Mouse (Mus musculus): ENCODE results near the gene St6galnac5.

The St6galnac5 gene

DNA sequence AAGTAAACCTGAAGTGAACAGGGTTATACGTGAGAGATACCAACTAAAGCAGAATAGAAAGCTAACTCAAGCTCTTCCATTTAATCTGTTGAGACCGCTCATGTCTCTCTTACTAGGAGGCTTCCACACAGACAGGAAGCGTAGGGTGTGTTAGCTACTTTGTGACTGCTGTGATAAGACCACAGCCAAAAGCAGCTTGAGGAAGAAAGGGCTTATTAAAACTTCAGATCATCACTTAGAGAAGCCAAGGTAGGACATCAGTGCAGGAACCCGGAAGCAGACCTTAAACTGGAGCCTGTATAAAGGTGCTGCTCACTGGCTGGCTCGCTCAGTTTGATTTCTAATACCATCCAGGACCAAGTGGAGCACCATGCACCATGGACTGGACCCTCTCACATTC is 31.7 kb downstream of the St6galnac5 start:
- DNase-seq (ENCODE audit: low read depth, low spot score) = no peak

DNA sequence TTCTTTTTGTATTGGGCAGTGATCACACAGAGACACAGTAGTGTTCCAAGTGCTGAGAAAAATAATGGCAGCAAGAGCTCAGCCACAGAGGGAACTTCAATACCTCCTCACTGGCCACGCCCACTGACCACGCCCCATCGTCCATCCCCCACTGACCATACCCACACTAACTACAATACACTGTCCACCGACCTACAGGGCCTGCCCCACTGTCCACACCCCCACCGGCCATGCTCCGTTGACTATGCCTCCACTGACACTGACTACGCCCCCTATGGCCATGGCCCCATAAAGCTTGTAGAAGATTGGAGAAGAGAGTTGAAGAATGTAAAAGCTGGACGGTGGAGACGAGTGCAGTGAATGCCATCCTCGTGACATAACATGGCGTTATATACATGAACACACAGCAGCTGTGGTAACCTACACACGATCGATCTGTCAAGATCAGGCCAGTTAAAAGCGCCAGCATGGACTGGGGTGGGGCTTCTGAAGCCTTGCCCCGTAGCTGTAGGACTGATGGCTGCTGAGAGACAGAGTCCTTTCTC is 32.7 kb downstream of the St6galnac5 start:
- no peak for DNase-seq (ENCODE audit: low read depth, low spot score)

DNA sequence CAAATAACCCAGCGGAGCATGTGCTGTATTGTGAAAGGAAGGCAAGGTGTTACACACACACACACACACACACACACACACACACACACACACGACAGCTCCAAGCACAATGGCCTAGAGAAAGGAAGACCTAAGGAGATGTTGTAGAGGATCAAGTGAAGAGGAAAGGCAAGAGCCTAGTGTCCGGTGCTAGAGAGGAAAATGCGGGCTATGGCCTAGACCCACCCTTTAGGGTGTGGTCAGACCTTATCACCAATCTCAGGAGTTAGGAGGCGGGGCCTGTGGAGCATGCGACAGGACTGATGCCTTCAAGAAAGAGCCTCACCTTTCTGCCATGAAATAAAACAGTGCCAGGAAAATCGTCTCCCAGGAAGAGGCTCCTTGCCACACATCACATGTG is 33.5 kb downstream of the St6galnac5 start:
- no peak for DNase-seq (ENCODE audit: low read depth, low spot score)

DNA sequence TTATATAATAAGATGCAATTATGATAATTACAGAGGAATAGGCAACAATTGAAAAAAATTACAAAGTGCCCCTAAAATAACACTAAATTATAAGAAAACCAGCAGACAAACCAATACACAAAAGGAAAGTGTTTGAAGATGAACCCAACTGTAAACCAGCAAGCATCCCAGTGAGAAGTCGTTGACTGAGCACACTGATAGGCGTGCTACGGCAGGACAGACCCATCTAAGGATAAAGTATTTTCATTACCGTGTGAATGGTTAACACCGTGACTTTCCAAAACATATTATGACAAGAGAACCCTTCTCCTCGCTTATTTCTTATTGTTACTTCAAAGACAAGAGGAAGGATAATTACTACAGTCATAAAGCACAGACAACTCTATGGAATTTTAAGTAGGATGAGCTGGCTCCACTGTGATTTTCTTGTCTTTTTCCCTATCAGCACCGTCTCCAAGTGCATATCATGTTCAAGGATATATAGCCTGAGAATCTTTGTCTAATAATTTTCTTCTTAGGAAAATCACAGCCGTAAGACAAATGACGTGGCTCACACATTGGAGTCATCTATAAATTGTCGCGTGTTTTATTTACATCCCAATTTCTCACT is 34.9 kb downstream of the St6galnac5 start:
- DNase-seq (ENCODE audit: low read depth, low spot score) = no peak

DNA sequence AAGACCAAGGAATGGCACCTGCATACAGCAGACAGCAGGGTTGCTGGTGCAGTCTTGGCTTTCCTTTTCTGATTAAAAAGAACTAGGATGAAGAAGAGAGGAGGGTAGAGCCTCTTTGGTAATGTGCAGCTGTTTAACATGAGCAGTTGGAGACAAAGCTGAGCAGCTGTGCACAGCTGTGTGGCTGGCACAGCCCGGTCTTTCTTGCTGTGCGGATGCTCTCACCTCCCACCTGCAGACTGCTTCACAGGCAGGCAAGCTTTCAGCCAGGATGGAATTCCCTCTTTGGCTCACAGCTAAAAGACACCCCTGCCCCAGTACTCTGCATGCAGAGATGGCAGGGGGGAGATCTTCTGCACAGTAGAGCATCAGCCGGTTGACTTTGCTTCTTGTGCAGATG is 37.3 kb downstream of the St6galnac5 start:
- no peak for DNase-seq (ENCODE audit: low read depth, low spot score)

DNA sequence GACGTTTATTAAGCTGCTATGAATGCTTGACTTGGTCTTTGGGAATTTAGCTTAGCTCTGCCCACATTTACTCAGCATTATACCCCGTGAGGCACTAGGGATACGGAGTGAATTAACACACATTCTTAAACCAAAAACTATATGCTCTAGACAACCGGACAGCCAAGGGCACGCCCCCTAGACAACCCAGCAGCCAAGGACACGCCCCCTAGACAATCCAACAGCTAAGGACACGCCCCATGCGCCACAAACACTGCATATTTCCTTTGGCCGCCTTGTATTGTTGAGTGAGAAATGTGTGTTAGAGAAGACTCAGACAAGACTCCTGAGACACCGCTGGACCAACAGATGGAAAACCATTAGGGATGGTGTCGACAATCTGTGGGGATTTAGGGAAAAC is 39.1 kb downstream of the St6galnac5 start:
- no peak for DNase-seq (ENCODE audit: low read depth, low spot score)

DNA sequence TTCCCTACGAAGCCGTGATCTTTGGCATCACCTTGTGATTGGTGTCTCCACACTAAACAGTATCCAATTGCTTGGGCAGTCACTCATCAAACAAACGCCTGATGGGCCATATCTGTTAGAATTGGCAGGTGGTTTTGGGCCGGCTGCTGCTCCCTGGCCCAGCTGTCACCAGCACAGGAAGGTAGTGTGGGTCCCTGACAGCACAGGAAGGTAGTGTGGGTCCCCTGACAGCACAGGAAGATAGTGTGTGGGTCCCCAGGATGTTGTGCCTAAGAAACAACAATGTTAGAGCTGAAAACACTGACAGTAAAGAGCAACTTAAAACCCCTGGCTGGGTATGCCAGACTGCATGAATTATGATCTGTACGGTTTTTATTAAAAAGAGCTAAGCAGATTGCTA is 40.4 kb downstream of the St6galnac5 start:
- no peak for DNase-seq (ENCODE audit: low read depth, low spot score)

DNA sequence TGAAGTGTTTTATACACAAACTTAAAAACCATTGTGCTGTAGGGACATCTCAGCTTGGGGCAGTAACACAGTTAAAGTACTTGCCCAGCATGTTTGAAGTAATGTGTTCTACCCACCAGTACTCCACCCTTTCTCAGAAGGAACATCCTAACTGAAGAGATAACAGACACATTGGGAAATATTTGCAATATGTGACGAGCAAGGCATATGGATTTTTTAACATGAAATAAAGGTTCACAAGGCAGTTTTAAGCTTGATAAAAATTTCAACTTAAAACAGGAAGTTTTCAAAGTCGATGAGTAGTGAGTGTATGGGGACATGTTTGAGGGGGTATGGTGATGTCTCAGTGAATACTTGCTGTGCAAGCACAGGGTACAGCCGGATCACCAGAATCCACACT is 45.7 kb downstream of the St6galnac5 start:
- DNase-seq (ENCODE audit: low read depth, low spot score) = no peak

DNA sequence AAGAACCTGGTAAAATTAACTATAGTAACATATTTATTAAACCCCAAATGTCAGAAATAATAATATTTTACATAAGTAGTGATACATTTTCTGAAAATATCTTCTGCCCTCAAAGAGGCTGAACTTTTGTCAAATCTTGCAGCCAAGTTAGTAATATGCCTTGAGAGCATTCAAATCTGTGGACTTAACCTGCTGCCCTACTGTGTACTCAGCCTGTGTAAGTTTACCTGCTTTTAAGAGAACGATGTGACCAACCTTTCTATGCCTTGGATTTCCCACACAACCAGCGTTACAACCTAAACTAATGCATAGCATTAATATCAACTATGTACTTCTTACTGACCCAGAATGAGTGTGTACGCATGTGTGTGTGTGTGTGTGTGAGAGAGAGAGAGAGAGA is 48.3 kb downstream of the St6galnac5 start:
- DNase-seq (ENCODE audit: low read depth, low spot score) = no peak

DNA sequence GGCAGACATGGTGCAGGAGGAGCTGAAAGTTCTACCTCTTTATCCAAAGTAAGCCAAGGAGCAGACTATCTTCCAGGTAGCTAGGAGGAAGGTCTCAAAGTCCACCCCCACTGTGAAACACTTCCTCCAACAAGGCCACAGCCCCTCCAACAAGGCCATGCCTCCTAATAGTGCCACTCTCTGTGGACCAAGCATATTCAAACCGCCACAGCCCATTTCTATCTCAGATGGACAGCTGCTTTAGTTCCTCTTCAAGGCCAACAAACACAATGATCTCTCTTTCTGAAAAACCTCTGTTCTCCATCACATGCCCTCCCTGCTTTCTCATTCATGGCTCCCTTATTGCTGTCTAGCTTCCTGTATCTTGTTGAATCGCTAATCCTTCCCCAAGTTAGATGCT is 49.5 kb downstream of the St6galnac5 start:
- DNase-seq (ENCODE audit: low read depth, low spot score) = no peak

DNA sequence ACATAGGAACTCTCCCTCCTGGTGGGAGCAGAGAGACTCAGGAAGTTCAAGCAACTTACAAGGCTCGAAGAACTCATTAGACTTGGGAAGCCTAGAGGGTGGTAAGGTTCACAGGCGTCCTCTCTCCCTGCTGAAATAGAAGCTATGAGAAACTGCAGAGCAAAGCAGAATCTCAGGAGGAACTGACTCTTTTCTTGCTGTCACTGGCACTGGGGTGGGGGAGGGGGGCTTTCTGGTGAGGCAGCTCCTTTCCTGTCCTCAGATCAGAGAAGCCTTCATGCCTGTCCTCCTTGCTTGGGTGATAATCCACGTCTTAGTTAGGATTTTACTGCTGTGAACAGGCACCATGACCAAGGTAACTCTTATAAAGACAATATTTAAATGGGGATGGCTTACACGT is 50.0 kb downstream of the St6galnac5 start:
- DNase-seq (ENCODE audit: low read depth, low spot score) = no peak

DNA sequence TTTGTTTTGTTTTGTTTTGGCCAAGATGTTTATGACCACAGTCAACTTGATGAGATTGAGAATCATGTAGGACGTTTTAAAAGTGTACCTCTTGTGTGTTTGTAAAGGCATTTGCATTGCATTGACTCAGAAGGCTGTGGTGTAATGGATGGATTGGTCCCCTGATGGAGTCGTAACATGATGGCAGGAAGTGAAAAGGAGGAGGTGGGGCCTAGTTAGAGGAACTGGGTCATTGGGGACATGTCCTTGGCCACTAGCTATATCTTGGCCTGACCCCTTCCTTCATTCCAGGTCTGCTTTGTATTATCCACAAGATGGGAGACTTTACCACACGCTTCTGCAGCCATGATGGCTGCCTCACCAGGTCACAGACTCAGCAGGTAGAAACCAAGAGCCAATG is 50.7 kb downstream of the St6galnac5 start:
- no peak for DNase-seq (ENCODE audit: low read depth, low spot score)

DNA sequence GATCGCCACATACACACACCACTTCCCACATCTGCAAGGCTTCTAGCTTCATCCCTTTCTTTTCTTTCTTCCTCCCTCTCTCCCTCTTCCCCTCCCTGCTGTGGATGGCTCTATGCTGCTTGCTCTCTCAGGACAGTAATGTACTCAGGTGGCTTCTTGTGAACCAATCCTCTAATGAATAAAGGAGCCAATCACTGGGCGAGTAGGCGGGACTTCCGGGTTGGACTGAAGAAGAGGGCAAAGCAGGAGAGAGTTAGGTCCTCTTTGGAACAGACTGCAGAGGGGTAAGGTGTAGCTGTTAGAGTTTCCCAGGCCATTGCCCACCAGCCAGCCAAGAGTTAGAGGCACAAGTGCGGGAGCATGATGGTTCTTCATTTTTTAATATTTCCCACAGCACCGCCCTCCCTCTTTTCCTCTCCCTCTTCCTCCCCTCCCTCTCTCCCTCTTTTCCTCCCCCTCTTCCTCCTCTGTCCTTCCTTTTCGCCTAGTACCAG is 52.2 kb downstream of the St6galnac5 start:
- no peak for DNase-seq (ENCODE audit: low read depth, low spot score)

DNA sequence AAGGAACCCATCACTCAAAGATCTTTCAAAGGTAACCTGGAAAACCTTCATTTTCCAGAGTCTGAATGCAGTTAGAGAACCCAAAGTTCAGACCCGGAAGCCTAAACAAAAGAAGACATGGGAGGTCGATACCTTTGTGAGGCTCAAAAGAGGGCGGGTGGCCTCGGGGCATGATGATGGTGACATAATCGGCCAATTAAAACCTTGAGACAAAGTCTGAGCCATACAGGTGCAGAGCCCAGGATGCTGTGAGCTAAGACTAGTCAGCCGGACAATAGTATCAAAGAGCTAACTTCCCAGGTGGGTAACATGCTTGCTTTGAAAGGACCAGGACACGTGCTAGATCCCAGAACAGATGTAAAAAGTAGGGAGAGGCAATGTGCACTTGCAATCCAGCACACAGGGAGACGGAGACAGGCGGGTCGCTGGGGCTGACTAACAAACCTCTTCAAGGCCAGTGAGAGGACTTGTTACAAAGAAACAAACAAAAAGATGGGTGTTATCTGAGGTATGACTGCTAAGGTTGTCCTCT is 52.7 kb downstream of the St6galnac5 start:
- no peak for DNase-seq (ENCODE audit: low read depth, low spot score)

DNA sequence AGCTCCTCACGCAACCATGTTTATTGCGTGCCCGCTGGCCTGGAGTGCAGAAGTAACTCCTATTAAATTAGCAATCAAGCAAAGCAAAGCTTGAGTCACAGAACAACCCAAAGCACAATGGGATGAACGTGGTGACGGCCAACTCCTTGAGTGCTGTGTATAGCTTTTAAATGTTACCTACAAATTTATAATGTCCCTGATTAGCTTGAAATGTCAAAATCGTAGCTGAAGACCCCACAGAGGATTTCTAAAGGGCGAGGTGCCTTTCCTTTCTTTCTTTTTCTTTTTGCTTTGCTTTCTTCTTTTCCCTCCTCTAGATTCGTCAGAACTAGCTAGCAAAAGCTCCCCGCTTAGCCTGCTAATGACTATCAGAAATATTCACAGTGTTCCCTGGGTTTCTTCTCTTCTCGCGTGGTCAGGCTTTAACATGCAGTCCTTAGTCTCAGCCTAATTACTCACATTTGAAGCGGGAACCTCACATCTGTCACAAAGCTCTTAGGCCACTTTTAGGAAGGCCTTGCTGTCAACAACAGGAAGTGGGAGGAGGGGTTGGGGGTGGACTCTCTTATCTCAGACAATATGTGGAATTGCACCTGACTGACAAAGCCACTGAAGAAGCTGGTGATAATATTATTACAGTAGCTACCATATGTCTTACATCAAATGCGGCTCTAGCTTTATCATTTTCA is 53.6 kb downstream of the St6galnac5 start:
- DNase-seq (ENCODE audit: low read depth, low spot score) = no peak

DNA sequence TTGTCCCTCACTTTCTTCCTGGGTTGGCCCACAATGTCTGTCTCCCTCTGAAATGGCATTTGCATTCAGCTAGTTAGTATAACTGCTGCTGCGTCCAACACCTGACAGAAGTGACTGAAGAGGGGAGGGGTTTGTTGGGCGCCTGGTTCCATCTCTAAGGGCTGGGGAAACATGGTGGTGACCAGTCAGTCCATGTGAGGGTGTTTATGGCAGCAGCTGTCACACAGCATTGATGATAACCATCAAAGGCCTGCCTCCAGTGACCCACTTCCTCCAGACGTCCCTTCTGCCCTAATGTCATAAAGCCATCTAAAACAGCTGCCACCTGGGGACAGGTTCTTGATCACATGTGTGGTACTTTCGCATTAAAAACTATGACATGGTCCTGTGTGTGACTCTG is 55.9 kb downstream of the St6galnac5 start:
- no peak for DNase-seq (ENCODE audit: low read depth, low spot score)

DNA sequence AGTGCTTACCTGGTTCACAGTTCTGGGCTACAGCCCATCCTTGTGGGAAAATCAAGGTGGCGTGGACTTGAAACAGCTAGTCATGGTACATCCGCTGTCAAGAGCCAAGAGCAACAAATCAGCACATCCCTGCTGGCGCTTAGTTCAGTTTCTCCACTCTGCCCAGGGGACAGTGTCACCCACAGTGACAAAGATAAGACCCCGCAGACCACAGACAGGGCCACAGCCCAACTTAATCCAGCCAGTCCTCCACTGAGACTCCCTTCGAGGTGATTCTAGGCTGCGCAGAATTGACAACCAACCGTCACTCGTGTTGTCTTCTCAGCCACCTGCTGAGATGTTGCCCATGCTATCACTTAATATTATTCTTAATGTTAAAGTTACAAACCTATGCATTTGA is 56.7 kb downstream of the St6galnac5 start:
- no peak for DNase-seq (ENCODE audit: low read depth, low spot score)

DNA sequence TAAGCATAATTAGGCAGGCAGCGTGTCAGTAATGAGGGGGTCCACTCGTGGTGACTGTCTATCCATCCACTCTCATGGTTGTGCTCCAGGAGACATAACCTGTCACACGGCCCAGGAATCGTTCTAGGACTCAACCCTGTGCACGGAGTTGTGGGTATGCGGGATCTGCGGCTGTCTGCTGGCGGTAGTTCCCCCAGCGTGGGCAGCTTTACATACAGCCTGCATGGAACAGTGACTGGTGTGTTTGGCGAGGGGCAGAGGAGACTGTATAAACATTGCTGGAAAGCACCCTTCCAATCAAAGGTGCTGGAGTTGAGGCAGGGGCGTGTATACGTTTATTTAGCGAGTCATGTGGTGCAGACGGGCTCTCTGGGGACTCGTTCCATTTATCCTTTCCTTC is 58.5 kb downstream of the St6galnac5 start:
- DNase-seq (ENCODE audit: low read depth, low spot score) = no peak

DNA sequence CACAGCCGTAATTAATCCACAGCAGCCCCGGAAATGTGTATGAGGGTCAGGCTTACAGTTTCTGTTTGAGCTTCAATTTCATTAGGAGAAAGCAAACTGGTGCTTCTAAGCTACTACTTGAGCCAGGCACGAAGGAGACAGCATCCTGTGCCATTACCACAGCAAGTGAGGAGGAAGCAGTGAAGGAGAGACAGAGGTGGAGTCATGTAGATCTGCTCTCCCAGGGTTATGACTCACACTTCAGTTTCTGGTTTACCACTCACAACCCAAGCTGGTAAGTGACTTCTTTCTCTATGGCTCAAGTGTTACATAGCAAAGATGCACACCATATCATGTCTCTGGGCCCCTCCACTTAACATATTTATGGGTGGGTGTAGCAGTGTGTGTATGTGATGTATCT is 61.7 kb downstream of the St6galnac5 start:
- DNase-seq (ENCODE audit: low read depth, low spot score) = no peak

DNA sequence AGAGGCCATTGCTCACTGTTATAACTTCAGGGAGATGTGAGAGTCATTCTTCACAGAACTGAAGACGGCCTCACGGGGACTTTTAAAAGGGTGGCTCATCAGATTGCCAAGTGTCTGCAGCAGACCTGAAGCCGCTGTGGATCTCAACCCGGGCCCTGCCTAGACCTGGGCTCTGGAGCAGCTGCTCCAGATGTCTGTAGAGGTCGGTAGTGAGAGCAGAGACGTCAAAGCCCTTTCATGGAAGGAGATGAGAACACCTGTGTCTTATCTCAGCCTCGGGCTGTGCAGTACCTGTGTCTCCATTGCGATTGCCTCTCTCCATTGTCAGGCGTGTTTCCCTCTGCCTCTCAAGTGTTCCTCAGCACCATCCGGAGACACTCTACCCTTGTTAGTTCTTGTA is 62.9 kb downstream of the St6galnac5 start:
- no peak for DNase-seq (ENCODE audit: low read depth, low spot score)

DNA sequence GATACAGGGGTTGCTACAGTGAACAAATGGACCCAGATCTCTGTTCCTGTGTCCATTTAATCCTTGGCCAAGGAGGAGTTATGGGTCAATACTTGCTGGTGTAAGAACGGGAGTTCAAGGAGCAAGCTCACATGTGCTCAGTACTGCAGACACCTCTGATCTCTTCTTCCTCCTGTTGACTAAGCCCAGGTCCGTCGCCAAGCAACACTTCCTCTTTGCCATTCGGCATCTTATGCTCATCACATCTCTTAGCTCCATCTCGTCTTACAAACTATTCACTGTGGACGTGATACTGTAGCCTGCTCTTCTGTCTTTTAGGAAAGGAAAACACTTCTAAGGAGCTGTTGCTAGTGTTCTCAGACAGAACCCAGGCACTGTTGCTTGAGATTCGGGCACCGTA is 64.5 kb downstream of the St6galnac5 start:
- DNase-seq (ENCODE audit: low read depth, low spot score) = no peak

DNA sequence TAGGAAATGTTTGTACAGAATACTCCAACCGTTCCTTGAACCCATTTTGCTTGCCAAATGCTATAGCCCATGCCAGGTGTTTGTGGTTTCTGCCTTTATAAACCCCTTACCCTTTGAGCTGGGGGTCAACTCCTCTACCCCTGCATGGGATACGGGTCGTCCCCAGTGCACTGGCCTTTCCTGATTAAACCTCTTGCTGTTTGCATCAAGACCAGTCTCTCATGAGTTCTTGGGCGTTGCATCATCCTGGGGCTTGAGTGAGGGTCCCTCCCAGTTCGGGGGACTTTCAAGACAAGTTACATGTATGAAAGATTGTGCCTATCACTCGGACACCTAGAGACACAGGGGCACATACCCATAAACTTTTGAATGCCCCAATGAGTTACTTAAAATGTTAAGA is 67.7 kb downstream of the St6galnac5 start:
- no peak for DNase-seq (ENCODE audit: low read depth, low spot score)

DNA sequence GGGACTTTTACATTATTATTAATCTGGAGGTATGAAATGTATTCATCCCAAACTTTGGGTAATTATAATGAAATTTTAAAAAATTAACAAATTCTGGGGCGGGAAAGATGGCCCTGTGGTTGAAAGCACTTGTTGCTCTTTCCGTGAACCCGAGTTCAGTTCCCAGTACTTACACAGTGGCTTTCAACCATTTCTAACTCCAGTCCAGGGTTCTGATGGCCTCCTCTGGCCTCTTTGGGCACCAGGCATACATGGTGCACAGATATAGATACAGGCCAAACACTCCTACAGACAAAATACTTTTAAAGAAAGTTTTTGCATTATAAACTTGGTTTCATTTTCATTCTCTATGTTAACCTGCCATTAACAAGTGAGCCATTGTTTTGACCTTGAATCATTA is 68.4 kb downstream of the St6galnac5 start:
- DNase-seq (ENCODE audit: low read depth, low spot score) = no peak
